Mouse (Mus musculus): ENCODE data around the gene Scamp1. TPM values are rescaled to one million over a fixed set of nuclear protein-coding genes. Genes with fewer than 3 reads are reported as not detected.

Gene Scamp1
- polyA plus RNA-seq, 2 experiments = 4.2 to 5.0 TPM

GRCm38 (mm10) chr13:94224717-94225705 lies 60.6 kb downstream of the Scamp1 start:
- TF ChIP-seq EP300 (IDR thresholded peaks at IDR 0.05; ENCODE audit: low read depth) = no peak
- no peak for TF ChIP-seq CTCF (IDR thresholded peaks at IDR 0.05; ENCODE audit: low read depth)
- Histone ChIP-seq H3K4me2 (ENCODE audit: low read depth) (no peak overlapping the region), H3K9ac (replicated peaks) (no peak overlapping the region), H3K27me3 (ENCODE audit: control insufficient read depth, insufficient read depth, low read length) (no peaks in the 10 kb centered on the region), H3K4me3 (ENCODE audit: insufficient read depth in 1 of 2, low read depth in 2 of 2, low read length in 2 of 2) (no peak overlapping the region), H3K9me3 (ENCODE audit: control insufficient read depth, low read length) (no peaks in the 10 kb centered on the region), H3K27ac (no peak overlapping the region), H3K4me1 (replicated peaks; ENCODE audit: control insufficient read depth in 2 of 2, insufficient read depth in 2 of 2, low read length in 1 of 2) (no peaks in the 10 kb centered on the region), H3K36me3 (replicated peaks; ENCODE audit: control insufficient read depth, insufficient read depth, low read depth) (no peaks in the 10 kb centered on the region)
- DNase-seq (ENCODE audit: low read depth in 3 of 3, low spot score in 3 of 3) (no peak), ATAC-seq (ENCODE audit: insufficient read depth) (no peak)
- WGBS (ENCODE audit: insufficient replicate concordance) = 85% methylated on average over 38 of the region's 38 CpGs

- H3K36me3 ChIP-seq (replicated peaks; ENCODE audit: control insufficient read depth, insufficient read depth, low read depth) = no peaks in the 10 kb centered on the region
- 76% methylated on average over 14 of the region's 14 CpGs for WGBS (ENCODE audit: insufficient replicate concordance)
- TF ChIP-seq EP300 (IDR thresholded peaks at IDR 0.05; ENCODE audit: low read depth) (no peak), CTCF (IDR thresholded peaks at IDR 0.05; ENCODE audit: low read depth) (no peak)
- no peak for DNase-seq (ENCODE audit: low read depth in 3 of 3, low spot score in 3 of 3)
- no peaks in the 10 kb centered on the region for H3K4me1 ChIP-seq (replicated peaks; ENCODE audit: control insufficient read depth in 2 of 2, insufficient read depth in 2 of 2, low read length in 1 of 2)
- H3K9ac ChIP-seq (replicated peaks) = no peak overlapping the region
- H3K4me2 ChIP-seq (ENCODE audit: low read depth) = no peak overlapping the region
- H3K27me3 ChIP-seq (ENCODE audit: control insufficient read depth, insufficient read depth, low read length) = no peaks in the 10 kb centered on the region
- no peak overlapping the region for H3K27ac ChIP-seq
- no peaks in the 10 kb centered on the region for H3K9me3 ChIP-seq (ENCODE audit: control insufficient read depth, low read length)
- H3K4me3 ChIP-seq (ENCODE audit: insufficient read depth in 1 of 2, low read depth in 2 of 2, low read length in 2 of 2) = no peak overlapping the region
- no peak for ATAC-seq (ENCODE audit: insufficient read depth)
Observed at GRCm38 (mm10) chr13:94223609-94224008, 62.0 kb downstream of the Scamp1 start.

- H3K36me3 ChIP-seq (replicated peaks; ENCODE audit: control insufficient read depth, insufficient read depth, low read depth) = no peaks in the 10 kb centered on the region
- H3K9me3 ChIP-seq (ENCODE audit: control insufficient read depth, low read length) = no peaks in the 10 kb centered on the region
- H3K4me1 ChIP-seq (replicated peaks; ENCODE audit: control insufficient read depth in 2 of 2, insufficient read depth in 2 of 2, low read length in 1 of 2) = no peaks in the 10 kb centered on the region
- no peak for TF ChIP-seq EP300 (IDR thresholded peaks at IDR 0.05; ENCODE audit: low read depth)
- TF ChIP-seq CTCF (IDR thresholded peaks at IDR 0.05; ENCODE audit: low read depth) = peak; percentile 43
- ATAC-seq (ENCODE audit: insufficient read depth) = no peak
- H3K4me3 ChIP-seq (ENCODE audit: insufficient read depth in 1 of 2, low read depth in 2 of 2, low read length in 2 of 2) = no peak overlapping the region
- H3K4me2 ChIP-seq (ENCODE audit: low read depth) = no peak overlapping the region
- no peak for DNase-seq (ENCODE audit: low read depth in 3 of 3, low spot score in 3 of 3)
- no peaks in the 10 kb centered on the region for H3K27me3 ChIP-seq (ENCODE audit: control insufficient read depth, insufficient read depth, low read length)
- no peak overlapping the region for H3K9ac ChIP-seq (replicated peaks)
- H3K27ac ChIP-seq = no peak overlapping the region
- WGBS (ENCODE audit: insufficient replicate concordance) = 59% methylated on average over 2 of the region's 2 CpGs
Observed at GRCm38 (mm10) chr13:94212716-94213115, 72.9 kb downstream of the Scamp1 start.

DNA sequence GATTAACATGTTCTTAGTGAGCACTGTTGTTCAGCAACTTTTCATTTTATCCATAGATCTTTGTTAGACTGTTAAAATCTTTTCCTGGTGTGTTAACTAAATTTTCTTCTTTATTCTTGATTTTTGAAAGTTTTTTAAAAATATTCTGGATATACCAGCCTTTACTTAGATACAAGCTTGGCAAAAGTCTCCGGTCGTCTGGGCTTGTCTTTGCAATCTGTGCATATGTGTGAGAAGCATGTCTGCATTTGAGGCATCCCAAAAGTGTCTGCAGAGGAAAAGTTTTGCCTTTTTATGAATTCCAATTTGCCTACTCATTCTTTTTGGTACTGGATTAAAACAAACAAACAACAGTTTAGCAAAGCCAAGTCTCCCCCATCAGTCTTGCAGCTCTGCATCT lies 73.5 kb downstream of the Scamp1 start:
- Histone ChIP-seq H3K27me3 (ENCODE audit: control insufficient read depth, insufficient read depth, low read length) (no peaks in the 10 kb centered on the region), H3K27ac (no peak overlapping the region), H3K9me3 (ENCODE audit: control insufficient read depth, low read length) (no peaks in the 10 kb centered on the region), H3K4me3 (ENCODE audit: insufficient read depth in 1 of 2, low read depth in 2 of 2, low read length in 2 of 2) (no peak overlapping the region), H3K4me2 (ENCODE audit: low read depth) (no peak overlapping the region), H3K36me3 (replicated peaks; ENCODE audit: control insufficient read depth, insufficient read depth, low read depth) (no peaks in the 10 kb centered on the region), H3K4me1 (replicated peaks; ENCODE audit: control insufficient read depth in 2 of 2, insufficient read depth in 2 of 2, low read length in 1 of 2) (no peaks in the 10 kb centered on the region), H3K9ac (replicated peaks) (no peak overlapping the region)
- DNase-seq (ENCODE audit: low read depth in 3 of 3, low spot score in 3 of 3) (no peak), ATAC-seq (ENCODE audit: insufficient read depth) (no peak)
- TF ChIP-seq CTCF (IDR thresholded peaks at IDR 0.05; ENCODE audit: low read depth) = no peak
- 73% methylated on average over 2 of the region's 2 CpGs for WGBS (ENCODE audit: insufficient replicate concordance)

DNA sequence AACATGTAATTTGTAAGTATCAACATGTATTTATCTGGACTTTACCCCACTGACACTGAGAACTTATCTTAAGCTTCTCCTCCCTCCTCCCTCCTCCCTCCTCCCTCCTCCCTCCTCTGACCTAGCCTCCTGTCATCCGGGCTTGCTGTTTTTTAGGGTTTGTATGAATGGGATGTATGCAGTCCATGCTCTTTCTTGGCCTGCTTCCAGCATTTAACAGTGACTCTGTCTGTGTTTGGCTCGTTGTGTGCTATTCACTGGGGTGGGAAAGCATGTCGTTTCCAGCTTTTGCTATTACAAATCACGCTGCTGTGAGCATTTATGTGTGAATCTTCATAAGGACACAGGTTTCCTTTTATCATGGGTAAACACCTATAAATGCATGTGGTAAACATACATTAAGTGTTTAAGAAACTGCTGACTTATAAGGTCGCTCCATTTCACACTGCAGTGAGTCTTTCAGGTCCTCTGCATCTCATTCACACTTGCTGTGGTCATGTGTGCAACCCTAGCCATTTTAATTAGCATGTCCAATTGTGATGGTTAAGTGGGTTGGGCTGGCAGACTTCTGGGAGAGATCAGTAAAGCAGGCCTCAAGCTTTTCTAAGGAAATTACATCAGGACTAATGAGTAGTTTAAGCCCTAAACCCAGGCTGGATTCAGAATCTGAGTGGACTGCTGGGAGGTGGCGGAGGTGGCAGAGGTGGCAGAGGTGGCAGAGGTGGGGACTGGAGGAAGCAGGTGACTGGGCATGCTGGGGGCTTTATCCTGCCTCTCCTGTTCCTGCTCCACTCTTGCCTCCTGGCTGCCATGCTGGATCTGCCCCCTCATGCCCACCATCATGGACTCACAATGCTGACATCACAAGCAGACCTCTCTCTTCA lies 74.2 kb downstream of the Scamp1 start:
- Histone ChIP-seq H3K36me3 (replicated peaks; ENCODE audit: control insufficient read depth, insufficient read depth, low read depth) (no peaks in the 10 kb centered on the region), H3K9ac (replicated peaks) (no peak overlapping the region), H3K9me3 (ENCODE audit: control insufficient read depth, low read length) (no peaks in the 10 kb centered on the region), H3K4me2 (ENCODE audit: low read depth) (no peak overlapping the region), H3K27ac (no peak overlapping the region), H3K4me1 (replicated peaks; ENCODE audit: control insufficient read depth in 2 of 2, insufficient read depth in 2 of 2, low read length in 1 of 2) (no peaks in the 10 kb centered on the region), H3K4me3 (ENCODE audit: insufficient read depth in 1 of 2, low read depth in 2 of 2, low read length in 2 of 2) (no peak overlapping the region), H3K27me3 (ENCODE audit: control insufficient read depth, insufficient read depth, low read length) (no peaks in the 10 kb centered on the region)
- TF ChIP-seq EP300 (IDR thresholded peaks at IDR 0.05; ENCODE audit: low read depth) (no peak), CTCF (IDR thresholded peaks at IDR 0.05; ENCODE audit: low read depth) (no peak)
- no peak for ATAC-seq (ENCODE audit: insufficient read depth)
- no peak for DNase-seq (ENCODE audit: low read depth in 3 of 3, low spot score in 3 of 3)
- 60% methylated on average over 6 of the region's 6 CpGs for WGBS (ENCODE audit: insufficient replicate concordance)
